Mouse (Mus musculus) monocyte, adult 5-6 weeks (primary cell): Measurements from ENCODE around the gene 5031439G07Rik. TPM values are rescaled to one million over a fixed set of nuclear protein-coding genes. Genes with fewer than 3 reads are reported as not detected.

ENCODE experiments used
- ATAC-seq: fragments of 153-309, 156-312 bp; replicated peaks from 2 replicates; pipeline ENCODE4 v1.8.0; 2017; ENCODE audit warnings: mild to moderate bottlenecking; ENCODE audit not compliant: low TSS enrichment, insufficient number of reproducible peaks, severe bottlenecking, poor library complexity, low FRiP score
- total RNA-seq: library from RNA; stranded (forward); fragments of 200-1000, 200-491, 200-594 nt; gene quantifications from 3 replicates; pipeline ENCODE4 v1.2.3, GENCODE M21; 2017

The 5031439G07Rik gene
- total RNA-seq, 1 experiment from 2014 or later = 67.3 TPM

DNA sequence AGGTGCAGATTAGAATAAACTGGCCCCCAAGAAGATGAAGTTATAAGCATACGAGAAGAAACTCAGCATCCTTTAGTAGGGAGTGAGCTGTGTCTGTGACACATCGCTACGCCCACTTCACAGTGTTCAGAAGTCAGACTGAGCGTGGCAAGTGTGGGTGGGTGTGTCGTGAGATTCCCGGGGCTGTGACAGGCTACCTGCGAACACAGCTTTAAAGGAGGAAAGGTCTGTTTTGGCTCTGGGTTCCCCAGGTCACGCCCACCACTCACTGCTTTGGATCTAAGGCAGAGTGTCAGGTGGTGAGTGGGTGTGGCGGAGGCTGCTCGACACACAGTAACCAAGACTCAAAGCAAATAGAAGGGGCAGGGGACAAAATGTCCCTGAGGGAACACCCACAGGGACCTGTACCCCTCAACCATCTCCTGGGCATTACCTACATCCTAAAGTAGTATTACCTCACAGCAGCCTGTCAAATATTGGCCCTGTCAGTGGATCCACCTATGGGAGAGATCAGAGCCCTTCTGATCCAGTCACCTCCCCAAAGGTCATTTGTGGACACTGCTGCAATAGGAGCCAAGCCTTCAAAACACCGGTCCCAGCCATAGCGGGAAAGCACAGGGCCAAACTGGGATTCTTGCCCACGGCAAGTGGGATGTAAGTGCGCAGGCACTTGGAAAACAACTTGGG is 9.6 kb upstream of the 5031439G07Rik start:
- no peak for ATAC-seq

DNA sequence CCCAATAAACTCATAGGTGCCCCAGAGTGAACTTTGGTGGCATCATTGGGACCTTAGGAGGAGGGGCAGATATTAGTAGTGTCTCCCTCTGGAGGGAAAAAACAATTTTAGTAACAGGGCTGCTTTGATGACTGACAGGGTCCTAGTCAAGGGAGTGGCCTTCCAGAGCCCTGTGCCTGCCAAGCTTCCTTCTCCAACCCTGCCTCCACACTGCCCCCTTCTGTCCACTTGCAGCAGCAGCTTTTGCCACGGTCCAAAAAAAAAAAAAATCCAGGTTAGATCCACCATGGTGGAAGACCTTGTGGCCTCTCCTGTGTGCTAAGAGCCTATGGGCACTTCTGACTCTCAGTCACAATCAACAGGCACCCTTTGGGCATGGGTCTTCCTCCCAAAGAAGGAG is 7.6 kb upstream of the 5031439G07Rik start:
- ATAC-seq = peak; percentile 24

DNA sequence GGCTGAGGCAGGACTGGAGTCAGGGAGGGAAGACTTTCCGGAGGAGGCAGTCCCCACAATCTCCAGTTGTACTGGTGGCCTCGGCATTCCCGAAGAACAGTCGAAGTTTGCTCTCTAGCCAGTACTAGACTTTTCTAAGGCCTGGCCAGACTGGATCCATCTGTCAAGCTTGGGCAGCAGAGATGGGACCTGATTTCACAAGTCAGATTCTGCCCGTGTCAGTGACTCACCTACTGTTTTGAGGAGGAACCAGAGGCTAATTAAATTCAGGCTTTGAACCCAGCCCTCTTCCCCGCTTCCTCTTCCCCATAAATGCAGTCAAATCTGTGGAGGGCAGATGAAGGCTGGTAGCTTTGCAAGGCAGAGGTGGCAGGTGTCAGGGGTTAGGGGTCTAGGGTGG is 6.7 kb upstream of the 5031439G07Rik start:
- peak; percentile 73 for ATAC-seq

DNA sequence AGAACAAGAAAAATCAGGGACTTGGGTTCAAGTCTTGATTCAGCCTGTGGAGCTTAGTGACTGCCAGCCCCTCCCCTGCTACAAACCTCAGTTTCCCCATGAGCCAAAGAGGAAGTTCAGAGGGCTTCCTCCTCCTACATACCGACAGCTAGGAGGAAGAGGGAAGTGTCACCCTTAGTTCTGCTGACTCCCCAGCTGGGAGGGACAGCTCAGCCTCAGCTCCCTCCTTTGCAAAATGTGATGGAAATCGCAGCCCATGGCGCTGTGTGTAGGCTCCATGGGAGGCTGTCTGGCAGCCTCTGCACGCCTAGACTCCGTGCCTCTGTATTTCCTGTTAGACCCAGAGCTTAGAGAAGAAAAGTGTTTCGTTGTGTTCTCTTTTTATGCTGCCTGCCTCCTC is 6.1 kb upstream of the 5031439G07Rik start:
- ATAC-seq = peak; percentile 78

DNA sequence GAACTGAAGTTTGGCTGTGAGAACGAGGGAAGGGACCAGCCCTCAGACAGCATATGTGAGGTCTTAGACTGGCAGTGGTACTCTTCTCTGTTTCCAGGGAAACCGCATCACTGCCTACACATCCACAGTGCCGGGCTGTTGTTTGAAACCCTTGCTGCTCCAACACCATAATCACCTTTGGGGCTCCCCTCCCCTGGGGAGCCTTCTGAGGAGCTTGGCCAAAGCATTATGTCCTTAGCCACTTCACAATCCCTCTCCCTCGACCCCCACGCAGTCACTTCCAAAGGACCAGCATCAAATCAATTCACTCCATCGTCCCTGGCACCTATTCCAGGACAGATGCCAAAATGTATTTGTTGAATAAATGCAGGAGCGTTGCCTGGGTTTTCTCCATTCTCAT is 1.4 kb upstream of the 5031439G07Rik start:
- no peak for ATAC-seq

DNA sequence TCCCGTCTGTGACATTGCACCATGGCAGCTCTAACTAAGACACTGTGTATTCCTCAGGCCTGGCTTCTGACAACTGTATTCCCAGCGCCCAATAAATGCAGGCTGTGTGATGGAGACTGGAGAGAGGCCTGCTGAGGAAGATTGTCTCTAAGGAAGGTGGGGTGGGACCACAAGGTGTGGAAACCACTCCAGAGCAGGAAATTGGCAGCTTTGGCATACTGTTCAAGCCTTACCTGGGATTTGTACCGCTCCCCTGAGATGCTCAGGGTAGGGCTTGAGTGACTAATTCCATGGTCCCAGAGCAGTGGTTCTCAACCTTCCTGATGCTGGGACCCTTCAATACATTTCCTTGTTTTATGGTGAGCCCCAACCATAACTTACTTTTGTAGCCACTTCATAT is 747 bp upstream of the 5031439G07Rik start:
- no peak for ATAC-seq

DNA sequence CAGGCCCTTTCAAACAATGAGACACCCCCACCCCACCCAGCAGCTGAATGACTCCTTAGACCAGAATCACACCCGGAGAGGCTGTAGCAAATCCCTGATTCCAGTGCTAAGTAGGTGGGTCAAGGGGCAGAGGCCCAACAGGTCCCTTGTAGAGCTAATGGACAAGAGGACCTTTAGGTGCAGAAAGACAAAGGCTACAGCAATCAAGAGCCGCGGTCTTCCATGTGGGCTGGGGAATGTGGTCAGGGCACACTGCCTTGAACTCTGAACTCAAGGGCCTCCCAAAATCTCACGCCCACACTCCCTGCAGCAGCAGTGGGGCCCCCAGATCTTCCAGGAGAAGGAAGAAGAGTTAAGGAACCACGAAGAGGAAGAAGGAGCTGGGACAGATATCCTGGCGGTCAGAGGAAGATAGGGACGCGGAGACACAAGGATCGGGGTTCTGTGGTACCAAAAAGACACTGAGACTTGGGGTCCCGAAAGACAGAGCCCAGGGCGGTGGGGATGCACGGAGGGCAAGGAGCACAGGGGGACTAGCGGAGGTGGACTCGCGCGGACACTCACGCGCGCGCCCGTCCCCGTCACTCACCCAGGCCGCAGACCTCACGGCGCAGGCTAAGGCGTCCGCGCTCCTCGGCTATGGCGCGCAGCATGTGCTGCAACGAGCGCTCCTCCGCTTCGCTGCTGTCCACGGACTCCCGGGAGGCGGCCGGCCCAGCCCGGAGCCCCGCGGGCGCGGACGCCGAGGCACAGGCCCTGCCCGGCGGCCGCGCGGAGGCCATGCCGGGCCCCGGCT is 1.1 kb downstream of the 5031439G07Rik start:
- no peak for ATAC-seq

DNA sequence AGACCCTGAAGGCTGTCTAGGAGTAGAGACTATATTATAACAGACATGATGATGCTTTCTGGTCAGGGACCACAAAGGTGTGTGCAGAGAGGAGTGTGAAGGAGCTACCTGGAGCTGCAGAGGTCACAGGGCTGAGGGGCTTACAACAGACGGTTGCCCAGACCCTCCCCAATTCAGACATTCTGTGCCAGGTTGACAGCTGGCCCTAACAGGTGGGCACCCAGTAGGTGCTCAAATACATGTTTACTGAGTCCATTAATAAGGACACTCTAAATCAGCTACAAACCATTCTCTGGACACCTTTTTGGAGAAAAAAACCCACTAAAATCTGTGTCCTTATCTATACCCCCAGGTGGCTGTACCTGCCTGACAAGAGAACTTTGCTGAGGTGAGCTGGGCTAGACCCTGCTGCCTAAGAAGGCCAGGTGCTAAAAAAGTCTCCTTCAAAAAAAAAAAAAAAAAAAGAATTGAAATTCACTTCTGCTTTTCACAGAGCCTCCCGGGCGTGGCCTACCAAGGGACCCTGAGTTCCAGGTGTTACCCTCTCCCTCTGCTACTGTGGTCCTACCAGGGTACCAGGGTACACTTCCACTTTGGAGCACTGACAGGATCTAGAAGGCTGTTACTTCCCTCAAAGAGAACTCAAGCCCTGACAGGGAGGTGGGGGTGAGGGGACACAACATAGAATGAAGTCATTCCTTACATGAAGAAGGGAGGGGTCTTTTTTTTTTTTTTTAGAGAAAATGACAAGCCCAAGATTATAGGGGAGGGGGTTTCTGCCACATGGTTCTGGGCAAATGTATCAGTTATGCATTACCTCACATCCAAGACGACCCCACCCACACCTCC is 2.0 kb downstream of the 5031439G07Rik start:
- ATAC-seq = no peak

DNA sequence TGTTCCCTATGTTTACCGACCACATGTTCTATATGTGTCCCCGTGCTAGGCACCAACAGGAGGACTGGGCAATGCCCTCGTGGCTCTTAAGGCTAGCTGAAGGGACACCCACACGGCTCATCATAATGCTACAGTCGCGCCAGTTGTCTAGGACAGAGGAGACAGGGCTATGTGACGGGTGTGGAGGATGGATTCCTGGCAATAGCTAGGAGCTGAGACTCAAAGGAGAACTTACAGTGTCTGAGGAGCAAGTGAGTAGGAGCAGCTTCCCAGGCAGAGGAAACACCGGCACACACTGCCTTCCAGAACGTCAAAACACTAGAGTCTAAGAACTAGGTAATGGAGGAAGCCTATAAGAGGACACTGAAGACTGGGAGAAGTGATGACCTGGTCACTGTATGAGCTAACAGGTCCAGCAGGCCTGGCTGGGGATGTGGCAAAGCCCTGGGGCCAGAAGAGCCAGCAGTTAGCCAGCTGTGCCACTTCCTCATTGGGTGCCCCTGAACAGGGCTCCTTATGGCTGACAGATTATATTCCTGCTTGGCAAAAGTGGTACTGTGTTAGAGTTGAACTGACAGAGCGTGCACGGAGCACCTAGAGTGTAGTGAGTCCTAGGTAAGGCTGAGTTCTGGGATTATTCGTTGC is 2.7 kb downstream of the 5031439G07Rik start:
- no peak for ATAC-seq

DNA sequence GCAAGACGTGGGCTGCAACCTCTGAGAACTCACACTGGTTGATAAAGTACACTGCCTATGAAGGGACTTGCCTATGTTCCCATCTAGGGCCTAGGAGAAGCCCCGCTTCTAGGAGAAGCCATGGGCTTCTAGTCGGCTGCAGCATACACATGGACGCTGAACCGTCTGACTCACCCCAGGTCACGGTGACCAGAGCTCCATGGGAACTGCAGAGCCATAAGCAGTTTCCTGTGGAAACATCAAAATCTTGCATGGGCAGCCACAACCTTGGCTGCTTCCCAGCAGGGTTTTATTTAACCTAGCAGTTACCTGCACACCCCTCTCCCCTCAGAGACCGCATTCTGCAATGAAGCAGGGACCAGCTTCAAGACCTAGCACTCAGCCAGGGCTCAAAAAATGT is 4.6 kb downstream of the 5031439G07Rik start:
- no peak for ATAC-seq

DNA sequence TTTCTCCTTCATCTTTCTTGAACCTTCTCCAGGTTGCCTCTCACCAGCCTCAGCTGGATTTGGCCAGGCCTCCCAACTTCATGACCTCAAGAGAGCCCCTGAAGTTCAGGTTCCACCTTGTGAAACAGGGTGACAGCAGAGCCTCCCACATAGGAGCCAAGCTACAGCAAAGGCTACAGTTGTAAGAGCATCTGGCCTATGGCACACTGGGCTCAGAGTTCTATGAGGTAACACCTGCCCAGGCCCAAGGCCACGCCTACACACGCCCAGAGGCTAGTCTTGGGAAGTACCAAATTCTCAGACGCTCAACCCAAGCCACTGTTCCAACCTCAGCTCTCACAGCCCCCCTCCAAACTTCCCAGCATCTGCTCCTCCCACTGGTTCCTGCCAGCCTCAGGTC is 5.5 kb downstream of the 5031439G07Rik start:
- no peak for ATAC-seq

DNA sequence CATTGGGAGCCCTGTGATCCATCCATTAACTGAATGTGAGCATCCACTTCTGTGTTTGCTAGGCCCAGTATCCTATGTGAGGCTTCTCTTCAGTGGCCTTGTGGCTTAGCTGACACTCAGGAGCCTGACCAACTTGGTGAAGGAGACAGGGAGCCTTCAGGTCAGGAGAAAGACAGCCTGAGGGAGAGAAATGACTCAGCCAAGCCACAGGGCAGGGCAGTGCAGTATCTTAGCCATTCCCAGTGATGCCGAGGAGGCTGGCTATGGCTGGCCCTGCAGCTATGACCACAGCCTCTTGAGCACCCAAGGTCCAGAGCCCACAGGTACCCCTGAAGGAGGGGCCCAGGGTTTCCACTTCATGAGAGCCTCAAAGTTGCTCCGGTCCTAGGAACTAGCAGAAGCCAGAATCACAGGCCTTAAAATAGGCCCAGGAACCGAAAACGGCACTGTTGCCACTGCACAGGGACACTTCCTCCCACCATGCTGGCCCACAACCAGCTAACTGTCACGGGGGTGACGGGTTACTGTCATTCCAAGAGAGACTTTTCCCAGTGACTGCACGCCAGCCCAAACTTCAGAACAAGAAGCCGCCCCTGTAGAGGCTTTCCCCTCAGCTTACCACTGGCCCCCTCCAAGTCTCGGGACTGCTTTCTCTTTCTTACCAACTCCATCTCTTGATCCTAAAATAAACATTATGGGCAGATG is 6.6 kb downstream of the 5031439G07Rik start:
- no peak for ATAC-seq

DNA sequence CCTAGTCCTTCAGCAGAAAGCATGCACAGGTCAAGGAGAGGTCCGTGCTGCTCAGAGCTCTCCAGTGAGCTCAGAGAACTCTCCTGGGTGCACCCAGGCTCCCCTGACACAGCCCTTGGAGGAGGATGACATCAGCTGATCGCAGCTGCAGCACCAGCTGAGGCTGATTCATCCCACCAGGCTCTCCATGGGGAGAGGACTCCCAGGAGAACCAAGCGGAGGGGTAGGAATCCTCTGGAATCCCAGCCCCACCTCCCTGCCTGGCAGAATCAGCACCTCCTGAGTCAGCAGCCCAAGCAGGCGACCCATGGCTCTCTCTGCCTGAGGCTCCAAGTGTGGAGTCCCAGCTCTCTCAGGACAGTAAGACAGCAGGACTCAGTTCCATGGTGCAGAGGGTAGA is 12.6 kb downstream of the 5031439G07Rik start:
- ATAC-seq = no peak

DNA sequence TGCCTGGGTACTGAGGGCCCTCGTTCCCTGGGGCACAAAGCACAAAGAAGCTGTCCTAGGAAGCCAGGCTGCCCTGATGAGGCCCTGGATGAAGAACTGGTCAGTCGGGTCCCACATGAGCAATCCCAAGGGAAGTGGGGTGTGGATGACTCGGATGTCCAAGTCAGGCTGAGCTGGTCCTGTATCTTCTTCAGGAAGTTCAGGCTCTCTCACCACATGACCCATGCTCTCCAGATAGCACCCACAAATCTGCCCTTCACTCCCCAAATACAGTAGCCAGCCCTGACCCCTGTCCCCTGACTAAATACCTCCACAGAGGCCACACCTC is 14.8 kb downstream of the 5031439G07Rik start:
- no peak for ATAC-seq

DNA sequence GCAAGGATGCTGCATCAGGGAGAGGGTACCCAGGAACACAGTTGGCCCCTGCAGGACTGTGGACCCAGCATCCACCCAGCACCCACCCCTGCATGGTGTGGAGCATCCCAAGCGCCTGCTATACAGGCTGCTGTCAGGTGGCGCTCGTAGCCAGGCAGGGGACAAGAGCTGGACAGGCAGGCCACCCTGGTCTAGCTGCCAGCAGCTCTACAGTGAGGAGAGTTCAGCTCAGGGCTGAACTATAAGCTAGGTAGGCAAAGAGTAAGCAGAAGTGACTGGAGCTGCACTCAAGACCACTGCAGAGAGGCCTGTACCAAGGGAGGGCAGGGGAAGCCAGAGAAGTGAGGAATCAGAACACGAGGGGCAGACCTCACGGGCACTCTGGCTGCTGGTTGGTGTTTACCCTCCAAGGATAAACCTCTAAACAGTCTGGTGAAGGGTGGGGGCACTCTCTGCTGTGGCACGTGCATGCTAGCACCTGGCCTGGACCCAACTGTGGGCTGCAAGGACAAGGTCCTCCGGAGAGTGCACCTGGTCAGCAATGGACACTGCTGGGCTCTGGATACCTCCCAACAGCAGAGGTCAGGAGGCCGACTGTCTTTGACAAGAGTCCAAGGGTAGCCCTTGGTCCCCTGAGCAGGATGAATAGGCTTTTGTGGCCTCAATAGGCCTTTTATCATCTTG is 15.3 kb downstream of the 5031439G07Rik start:
- ATAC-seq = no peak

DNA sequence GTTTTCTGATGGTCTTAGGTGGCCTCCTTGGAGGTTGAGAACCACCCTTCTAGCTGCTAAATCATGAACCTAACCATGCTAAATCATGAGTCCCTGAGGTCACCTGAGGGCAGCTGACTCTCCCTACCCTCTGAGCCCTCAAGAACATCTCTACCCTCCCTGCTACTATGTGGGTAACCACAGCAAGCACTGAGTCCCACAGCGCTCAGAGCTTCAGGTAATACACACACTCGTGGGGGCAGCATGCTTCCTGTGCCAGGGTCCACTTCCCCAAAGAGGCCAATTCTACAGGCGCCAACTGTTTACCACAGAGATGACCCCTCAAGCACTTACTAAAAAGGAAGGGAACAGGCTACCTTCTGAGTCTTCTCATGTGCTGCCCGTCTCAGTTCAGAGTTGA is 19.8 kb downstream of the 5031439G07Rik start:
- ATAC-seq = no peak

DNA sequence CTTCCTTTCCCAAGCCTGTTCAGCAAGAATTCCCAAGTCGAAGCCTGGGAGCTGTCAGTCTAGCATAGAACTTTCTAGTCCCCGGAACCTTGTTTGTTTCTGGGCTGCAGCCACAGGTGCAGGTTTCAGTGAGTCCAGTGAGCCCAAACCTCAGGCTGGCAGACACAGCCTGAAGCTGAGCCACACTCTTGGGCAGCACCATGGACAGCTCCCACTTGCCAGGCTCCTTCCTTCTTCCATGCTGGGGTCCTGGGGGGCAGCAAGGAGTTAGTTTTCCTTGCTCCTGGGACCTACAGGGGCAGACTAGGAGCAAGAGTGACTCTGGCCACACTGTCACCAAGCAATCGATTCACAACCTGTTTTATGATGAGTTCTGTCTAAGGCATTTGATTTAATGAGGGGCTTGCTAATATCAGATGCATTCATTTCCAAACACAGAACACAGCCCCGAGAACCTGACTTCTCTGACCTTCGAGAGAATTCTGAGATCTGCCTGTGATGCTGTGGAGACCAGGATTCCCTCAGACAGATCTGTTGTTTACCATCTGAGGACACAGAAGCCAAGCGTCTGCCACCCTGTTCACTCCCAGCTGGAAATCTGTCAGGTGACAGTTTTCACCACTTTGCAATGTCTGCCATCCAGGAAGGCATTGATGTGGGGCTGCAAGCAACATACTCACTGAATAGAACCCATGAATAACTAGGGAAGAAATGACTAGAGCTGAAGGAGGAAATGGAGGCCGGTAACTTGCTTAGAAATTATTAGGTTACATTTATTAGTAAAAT is 22.6 kb downstream of the 5031439G07Rik start:
- no peak for ATAC-seq
